Mouse (Mus musculus) spleen, adult 18-20 months (tissue): ENCODE measurements around the gene Atp4b.
"Not testable (repeated sequence)": the region's sequence is repeated elsewhere in the genome, so short reads cannot be mapped to it uniquely, and the experiment has no call there.

Experiments used
- DNase-seq, 2 experiments: peaks; one replicate each; pipeline ENCODE4 v3.0.0; 2022; ENCODE audit warnings: mixed read lengths in 2 of 2

The Atp4b gene

GRCm38 (mm10) chr8:13381630-13382029, 15.0 kb downstream of the Atp4b start:
- no peak for DNase-seq

GRCm38 (mm10) chr8:13373151-13373662, 23.4 kb downstream of the Atp4b start:
- DNase-seq: no peak

GRCm38 (mm10) chr8:13361865-13362264, 34.8 kb downstream of the Atp4b start:
- no peak for DNase-seq

GRCm38 (mm10) chr8:13360213-13360612, 36.4 kb downstream of the Atp4b start:
- DNase-seq: no peak

- no peak for DNase-seq
Observed at GRCm38 (mm10) chr8:13356681-13357080, 39.9 kb downstream of the Atp4b start.

GRCm38 (mm10) chr8:13356221-13356620, 40.4 kb downstream of the Atp4b start:
- DNase-seq: no peak

GRCm38 (mm10) chr8:13353883-13354282, 42.7 kb downstream of the Atp4b start:
- no peak for DNase-seq

GRCm38 (mm10) chr8:13353155-13353833, 43.3 kb downstream of the Atp4b start:
- no peak for DNase-seq

GRCm38 (mm10) chr8:13352601-13353000, 44.0 kb downstream of the Atp4b start:
- no peak for DNase-seq

- no peak for DNase-seq
Observed at GRCm38 (mm10) chr8:13351593-13351992, 45.0 kb downstream of the Atp4b start.

- DNase-seq: no peak
Observed at GRCm38 (mm10) chr8:13350052-13350451, 46.6 kb downstream of the Atp4b start.

- no peak for DNase-seq
Observed at GRCm38 (mm10) chr8:13343134-13343533, 53.5 kb downstream of the Atp4b start.

GRCm38 (mm10) chr8:13342340-13342739, 54.3 kb downstream of the Atp4b start:
- DNase-seq: no peak

GRCm38 (mm10) chr8:13340650-13341049, 56.0 kb downstream of the Atp4b start:
- no peak for DNase-seq

GRCm38 (mm10) chr8:13339646-13339990, 57.0 kb downstream of the Atp4b start:
- DNase-seq: no peak

GRCm38 (mm10) chr8:13338901-13339645, 57.6 kb downstream of the Atp4b start:
- peak; percentile 14 to 15 for DNase-seq

- DNase-seq: peak; percentile 58 to 64
Observed at GRCm38 (mm10) chr8:13338255-13338860, 58.3 kb downstream of the Atp4b start, which contains the start of gene Tfdp1. TSS of gene Tfdp1 (plus strand) at chr8:13338751.

GRCm38 (mm10) chr8:13337678-13338077, 58.9 kb downstream of the Atp4b start:
- no peak for DNase-seq

- not testable (repeated sequence) for DNase-seq
Observed at GRCm38 (mm10) chr8:13337245-13337644, 59.4 kb downstream of the Atp4b start.
